Mouse (Mus musculus) frontal cortex, postnatal 25 days (tissue): Measurements from ENCODE around the gene Nxn.
"Not testable (repeated sequence)": the region's sequence is repeated elsewhere in the genome, so short reads cannot be mapped to it uniquely, and the experiment has no call there.

Source experiments
- DNase-seq, 2 experiments: peaks; one replicate each; pipeline ENCODE4 v3.0.0; 2022; ENCODE audit warnings: low spot score in 2 of 2

Gene Nxn

GRCm38 (mm10) chr11:76213841-76214240 is 185.1 kb downstream of the Nxn start:
- no peak for DNase-seq

GRCm38 (mm10) chr11:76211595-76211994 is 187.3 kb downstream of the Nxn start:
- DNase-seq = not testable (repeated sequence)

- DNase-seq = no peak
Observed at GRCm38 (mm10) chr11:76210228-76210985, 188.5 kb downstream of the Nxn start.
